Mouse (Mus musculus) gastrocnemius, postnatal 14 days (tissue): ENCODE results near the gene Cmtm3. TPM values are rescaled to one million over a fixed set of nuclear protein-coding genes. Genes with fewer than 3 reads are reported as not detected.

Experiments used
- total RNA-seq, 2 experiments: library from RNA; stranded (reverse); gene quantifications; 2 replicates each; pipeline ENCODE4 v1.2.3; 2021

Gene Cmtm3
- total RNA-seq, 2 experiments from 2014 or later: 15.2 to 21.7 TPM

Other genes starting within 250 kb of the Cmtm3 start
- 100 to 1,000 TPM; 134 to 136 TPM for gene Cdh5, start 237.8 kb upstream of the Cmtm3 start, total RNA-seq
- under 1 TPM; 0.53 to 0.90 TPM for gene Bean1, start 169.0 kb upstream of the Cmtm3 start, total RNA-seq
- gene Tk2, start 90.9 kb upstream of the Cmtm3 start, total RNA-seq: 1 to 10 TPM; 3.7 to 4.7 TPM
- gene Cklf, start 88.5 kb upstream of the Cmtm3 start, total RNA-seq: 1 to 10 TPM; 3.5 to 5.0 TPM
- gene Cmtm2a, start 46.2 kb upstream of the Cmtm3 start, total RNA-seq: not detected
- gene Gm45711, start 29.3 kb upstream of the Cmtm3 start, total RNA-seq: not detected
- gene Cmtm1, start 29.3 kb upstream of the Cmtm3 start, total RNA-seq: not detected
- gene Gm11020, start 17.8 kb upstream of the Cmtm3 start, total RNA-seq: not detected
- not detected for gene Cmtm2b, start 17.2 kb upstream of the Cmtm3 start, total RNA-seq
- 1 to 10 TPM; 4.7 to 4.8 TPM for gene Cmtm4, start 56.4 kb downstream of the Cmtm3 start, total RNA-seq
- gene Dync1li2, start 103.6 kb downstream of the Cmtm3 start, total RNA-seq: 100 to 1,000 TPM in 1 of 2 experiments, 10 to 100 TPM in 1; 99.3 to 104 TPM
- gene Terb1, start 170.5 kb downstream of the Cmtm3 start, total RNA-seq: under 1 TPM in 1 of 2 experiments, not detected in 1; 0.06 TPM
- gene Nae1, start 195.2 kb downstream of the Cmtm3 start, total RNA-seq: 10 to 100 TPM; 20.4 to 24.5 TPM
- 1 to 10 TPM; 1.0 to 1.1 TPM for gene Car7, start 195.3 kb downstream of the Cmtm3 start, total RNA-seq